Mouse (Mus musculus) forebrain, embryonic 16.5 days (tissue): Measurements from ENCODE around the gene Pwwp2b. TPM values are rescaled to one million over a fixed set of nuclear protein-coding genes. Genes with fewer than 3 reads are reported as not detected.

Experiments
- ATAC-seq: fragments of 200-750 bp; cut with Nextera tagmentation; 2 replicates; pipeline ENCODE4 v1.8.0; 2017; ENCODE audit warnings: mild to moderate bottlenecking, moderate library complexity
- H3K27ac ChIP-seq: fragments of 300-500 bp; sonication (generic); 2 replicates; pipeline ENCODE4 v1.5.1; 2014; ENCODE audit warnings: low read length, control low read depth
- H3K27me3 ChIP-seq: fragments of 300-500 bp; sonication (generic); replicated peaks from 2 replicates; pipeline ENCODE4 v1.6.1; 2014; ENCODE audit warnings: low read length; ENCODE audit not compliant: control insufficient read depth, insufficient read depth
- H3K36me3 ChIP-seq: fragments of 300-500 bp; sonication (generic); 2 replicates; pipeline ENCODE4 v1.6.1; 2014; ENCODE audit not compliant: control insufficient read depth, insufficient read depth
- H3K4me1 ChIP-seq: fragments of 300-500 bp; sonication (generic); replicated peaks from 2 replicates; pipeline ENCODE4 v1.6.1; 2014; ENCODE audit warnings: low read length; ENCODE audit not compliant: control insufficient read depth, insufficient read depth
- H3K4me2 ChIP-seq: fragments of 300-500 bp; sonication (generic); 2 replicates; pipeline ENCODE4 v1.6.1; 2014; ENCODE audit warnings: mild to moderate bottlenecking, low read length, control low read depth
- H3K4me3 ChIP-seq: fragments of 300-500 bp; sonication (generic); replicated peaks from 2 replicates; pipeline ENCODE4 v1.5.1; 2014; ENCODE audit warnings: mild to moderate bottlenecking, low read length, control low read depth
- H3K9ac ChIP-seq: fragments of 300-500 bp; sonication (generic); replicated peaks from 2 replicates; pipeline ENCODE4 v1.6.1; 2014; ENCODE audit warnings: low read depth, low read length, control low read depth
- H3K9me3 ChIP-seq: fragments of 300-500 bp; sonication (generic); 2 replicates; pipeline ENCODE4 v1.6.1; 2016; ENCODE audit warnings: low read length; ENCODE audit not compliant: control insufficient read depth
- WGBS: fragments of 180-500 bp; shearing (Covaris S2); extraction: QIAGEN DNeasy Blood & Tissue Kit; methylation state at CpG from one replicate; pipeline ENCODE4 v1.1.7; 2014; 5-methylcytosine and 5-hydroxymethylcytosine counted together
- polyA plus RNA-seq: library from polyadenylated mRNA; unstranded; fragments of >200 nt; fragmentation: Nextera tagmentation; extraction: Ambion mirVana; gene quantifications from 2 replicates; pipeline ENCODE4 v1.2.1, GENCODE M21; 2015

The Pwwp2b gene
- 5.9 and 7.7 TPM in 2 replicates for polyA plus RNA-seq

DNA sequence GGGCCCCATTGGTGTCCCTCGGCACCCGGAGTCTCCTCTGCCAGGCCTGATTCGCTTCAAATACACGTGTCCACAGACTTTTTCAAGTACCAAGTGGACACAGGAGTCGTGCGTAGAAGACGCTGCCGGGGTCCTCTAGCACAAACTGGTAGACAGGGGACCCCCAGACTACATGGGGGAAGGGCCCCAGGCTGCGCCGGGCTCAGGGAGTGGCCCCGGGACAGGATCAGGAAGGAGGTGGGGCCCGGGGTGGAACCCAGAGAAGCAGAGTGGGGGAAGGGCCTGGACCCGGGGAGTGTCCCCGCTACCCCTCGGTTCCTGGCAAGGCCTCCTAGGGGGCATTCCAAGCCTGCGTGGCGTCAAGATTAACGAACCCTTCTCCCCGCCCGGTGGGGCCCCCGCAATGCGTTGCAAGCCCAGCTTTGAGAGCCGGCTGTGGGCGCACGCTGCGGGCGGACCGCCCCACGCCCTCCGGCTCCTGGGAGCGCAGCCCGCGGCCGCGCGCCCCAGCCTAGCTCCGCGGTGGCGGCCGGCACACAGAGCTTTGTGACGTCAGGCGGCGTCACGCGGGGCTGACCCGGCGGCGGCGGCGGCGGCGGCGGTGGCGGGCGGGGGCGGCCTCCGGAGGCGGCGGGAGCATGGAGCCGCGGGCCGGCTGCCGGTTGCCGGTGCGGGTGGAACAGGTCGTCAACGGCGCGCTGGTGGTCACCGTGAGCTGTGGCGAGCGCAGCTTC lies at the start of gene Pwwp2b:
Gene Pwwp2b, plus strand, starts transcription at position 602 of the 734 bp plus-strand sequence.
- Histone ChIP-seq H3K4me3 (peak within 1 kb of the TSS; percentile 67), H3K36me3 (no peaks in the 10 kb centered on the region), H3K9ac (peak within 1 kb of the TSS; percentile 82), H3K27me3 (0 out of 2 replicates have a peak, but pooled peaks cover 3% of the 10 kb centered on the region), H3K4me1 (peaks cover 25% of the 10 kb centered on the region), H3K9me3 (no peaks in the 10 kb centered on the region), H3K27ac (peak within 1 kb of the TSS; percentile 45; the same call in 1 of the 2 replicates), H3K4me2 (peak within 1 kb of the TSS; percentile 89)
- ATAC-seq: peak; percentile 79
- under 1% methylated on average over 56 of the region's 72 CpGs for WGBS

DNA sequence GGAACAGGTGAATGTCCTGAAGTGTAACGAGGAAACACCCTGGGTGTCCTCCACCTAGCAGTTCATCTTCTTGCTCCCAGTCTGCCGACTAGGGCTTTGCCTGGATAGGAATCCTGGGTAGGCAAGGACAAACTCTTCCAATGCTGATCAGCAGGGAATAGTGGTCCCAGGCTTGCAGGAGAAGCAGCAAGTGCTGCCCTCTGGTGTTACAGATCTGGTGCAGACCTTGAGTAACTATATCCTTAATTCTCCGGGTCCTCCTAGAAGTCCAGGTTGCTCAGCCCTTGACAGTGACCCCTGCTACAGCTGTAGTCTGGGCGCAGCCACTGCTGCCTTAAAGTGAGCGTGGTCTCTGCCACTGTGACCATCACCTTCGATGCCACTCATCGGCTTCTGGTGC lies 48.2 kb upstream of the Pwwp2b start:
- Histone ChIP-seq H3K27ac (no peak overlapping the region), H3K9ac (no peak overlapping the region), H3K9me3 (no peaks in the 10 kb centered on the region), H3K27me3 (peaks cover 7% of the 10 kb centered on the region; the same call in 1 of the 2 replicates), H3K4me1 (no peaks in the 10 kb centered on the region), H3K4me2 (no peak overlapping the region), H3K36me3 (no peaks in the 10 kb centered on the region), H3K4me3 (no peak overlapping the region)
- 32% methylated on average over 7 of the region's 7 CpGs for WGBS
- peak; percentile 65 for ATAC-seq

DNA sequence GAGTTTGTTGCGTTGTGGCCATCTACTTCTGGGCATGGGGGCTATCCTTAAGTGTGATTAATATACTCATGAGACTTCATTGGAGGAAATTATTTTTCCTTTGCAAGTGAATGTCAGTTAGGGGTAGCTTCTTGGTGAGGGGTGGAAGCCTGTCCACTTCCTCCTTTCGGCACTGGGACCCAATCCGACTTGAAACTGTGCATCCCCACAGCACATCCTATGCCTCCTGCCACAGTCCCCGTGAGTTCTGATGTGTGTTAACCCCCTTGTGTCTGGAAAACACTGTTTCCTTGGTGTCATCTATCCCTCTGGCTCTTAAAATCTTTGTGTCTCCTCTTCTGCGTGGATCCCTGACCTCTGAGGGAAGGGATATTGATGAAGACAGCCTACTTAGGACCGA lies 47.1 kb upstream of the Pwwp2b start:
- ATAC-seq: no peak
- Histone ChIP-seq H3K4me3 (no peak overlapping the region), H3K9me3 (no peaks in the 10 kb centered on the region), H3K36me3 (no peaks in the 10 kb centered on the region), H3K27me3 (peaks cover 7% of the 10 kb centered on the region; the same call in 1 of the 2 replicates), H3K27ac (no peak overlapping the region), H3K4me2 (no peak overlapping the region), H3K4me1 (no peaks in the 10 kb centered on the region), H3K9ac (no peak overlapping the region)
- 62% methylated on average over 6 of the region's 6 CpGs for WGBS

DNA sequence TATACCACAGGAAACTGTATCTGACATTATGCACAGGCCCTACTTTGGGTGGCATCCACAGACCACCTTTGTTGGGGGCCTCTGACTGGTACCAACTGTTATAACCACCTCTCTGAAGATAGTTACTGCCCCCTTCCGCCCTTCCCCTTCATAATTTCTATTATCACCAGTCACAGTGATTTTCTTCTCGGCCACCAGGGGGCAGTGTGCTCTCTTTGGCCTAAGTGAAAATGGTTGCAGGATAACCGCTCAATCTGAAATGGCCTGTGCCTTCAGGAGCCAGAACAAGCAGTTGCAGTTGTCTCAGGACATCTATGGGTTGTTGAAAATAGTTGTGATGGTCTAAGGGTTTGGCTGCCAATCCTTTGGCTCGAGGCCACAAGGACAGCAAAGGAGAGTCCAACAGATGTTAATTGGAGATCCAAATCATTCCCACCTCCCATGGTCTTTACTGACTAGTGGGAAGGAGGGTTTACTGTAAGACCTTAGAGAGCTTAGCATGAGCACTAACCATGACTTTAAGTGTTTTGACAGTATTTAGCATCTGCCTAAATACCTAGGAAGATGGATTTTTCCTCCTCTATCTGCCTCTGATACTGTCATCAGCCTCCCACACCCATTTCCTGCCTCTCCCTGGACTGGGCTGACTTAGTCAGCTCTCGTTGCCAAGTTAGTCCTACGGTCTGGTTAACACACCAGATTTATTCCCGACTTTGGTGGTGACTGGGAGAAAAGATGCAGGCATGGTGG lies 40.1 kb upstream of the Pwwp2b start:
- H3K9me3 ChIP-seq: no peaks in the 10 kb centered on the region
- ATAC-seq: no peak
- WGBS: 38% methylated on average over 7 of the region's 7 CpGs
- no peak overlapping the region for H3K9ac ChIP-seq
- H3K27ac ChIP-seq: no peak overlapping the region
- H3K4me2 ChIP-seq: no peak overlapping the region
- no peak overlapping the region for H3K4me3 ChIP-seq
- H3K36me3 ChIP-seq: no peaks in the 10 kb centered on the region
- H3K27me3 ChIP-seq: no peaks in the 10 kb centered on the region
- peaks cover 4% of the 10 kb centered on the region for H3K4me1 ChIP-seq

DNA sequence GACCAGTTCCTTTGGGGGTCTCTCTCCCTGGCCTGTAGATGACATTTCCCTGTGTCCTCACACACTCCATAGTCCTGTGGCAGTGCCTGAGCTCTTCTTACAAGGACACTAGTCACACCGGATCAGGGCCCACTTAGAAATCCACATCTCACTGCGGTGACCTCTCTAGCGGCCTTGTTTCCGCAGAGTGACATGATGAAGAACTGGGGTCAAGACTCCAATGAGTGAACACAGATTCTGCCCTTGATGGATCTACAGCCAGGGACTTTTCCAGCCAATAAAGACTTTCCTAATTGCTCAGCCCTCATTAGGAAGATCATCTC lies 39.5 kb upstream of the Pwwp2b start:
- Histone ChIP-seq H3K27ac (no peak overlapping the region), H3K9me3 (no peaks in the 10 kb centered on the region), H3K4me2 (no peak overlapping the region), H3K36me3 (no peaks in the 10 kb centered on the region), H3K27me3 (no peaks in the 10 kb centered on the region), H3K9ac (no peak overlapping the region), H3K4me1 (peaks cover 7% of the 10 kb centered on the region), H3K4me3 (no peak overlapping the region)
- ATAC-seq: no peak
- 94% methylated on average over 4 of the region's 4 CpGs for WGBS

DNA sequence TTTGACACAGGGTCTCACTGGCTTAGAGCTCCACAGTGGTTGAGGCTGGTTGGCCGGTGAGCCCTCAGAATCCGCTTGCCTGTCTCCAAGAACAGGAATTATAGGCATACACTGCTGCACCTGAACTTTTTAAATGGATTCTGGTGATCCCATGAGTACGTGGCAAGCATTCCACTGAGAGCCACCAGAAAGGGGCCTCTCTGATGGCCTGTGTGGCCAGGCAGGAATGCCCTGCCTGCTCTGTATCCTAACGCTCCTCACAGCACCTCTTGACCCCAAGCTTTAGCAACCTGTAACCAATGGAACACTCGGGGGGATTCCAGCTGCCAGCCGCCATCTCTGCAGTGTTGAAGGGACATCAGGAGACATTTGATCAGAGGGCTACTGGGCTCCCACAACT lies 36.5 kb upstream of the Pwwp2b start:
- Histone ChIP-seq H3K36me3 (no peaks in the 10 kb centered on the region), H3K4me3 (no peak overlapping the region), H3K27me3 (no peaks in the 10 kb centered on the region), H3K4me2 (no peak overlapping the region), H3K4me1 (peaks cover 9% of the 10 kb centered on the region), H3K9me3 (no peaks in the 10 kb centered on the region), H3K27ac (no peak overlapping the region), H3K9ac (no peak overlapping the region)
- no peak for ATAC-seq
- 88% methylated on average over 6 of the region's 6 CpGs for WGBS

DNA sequence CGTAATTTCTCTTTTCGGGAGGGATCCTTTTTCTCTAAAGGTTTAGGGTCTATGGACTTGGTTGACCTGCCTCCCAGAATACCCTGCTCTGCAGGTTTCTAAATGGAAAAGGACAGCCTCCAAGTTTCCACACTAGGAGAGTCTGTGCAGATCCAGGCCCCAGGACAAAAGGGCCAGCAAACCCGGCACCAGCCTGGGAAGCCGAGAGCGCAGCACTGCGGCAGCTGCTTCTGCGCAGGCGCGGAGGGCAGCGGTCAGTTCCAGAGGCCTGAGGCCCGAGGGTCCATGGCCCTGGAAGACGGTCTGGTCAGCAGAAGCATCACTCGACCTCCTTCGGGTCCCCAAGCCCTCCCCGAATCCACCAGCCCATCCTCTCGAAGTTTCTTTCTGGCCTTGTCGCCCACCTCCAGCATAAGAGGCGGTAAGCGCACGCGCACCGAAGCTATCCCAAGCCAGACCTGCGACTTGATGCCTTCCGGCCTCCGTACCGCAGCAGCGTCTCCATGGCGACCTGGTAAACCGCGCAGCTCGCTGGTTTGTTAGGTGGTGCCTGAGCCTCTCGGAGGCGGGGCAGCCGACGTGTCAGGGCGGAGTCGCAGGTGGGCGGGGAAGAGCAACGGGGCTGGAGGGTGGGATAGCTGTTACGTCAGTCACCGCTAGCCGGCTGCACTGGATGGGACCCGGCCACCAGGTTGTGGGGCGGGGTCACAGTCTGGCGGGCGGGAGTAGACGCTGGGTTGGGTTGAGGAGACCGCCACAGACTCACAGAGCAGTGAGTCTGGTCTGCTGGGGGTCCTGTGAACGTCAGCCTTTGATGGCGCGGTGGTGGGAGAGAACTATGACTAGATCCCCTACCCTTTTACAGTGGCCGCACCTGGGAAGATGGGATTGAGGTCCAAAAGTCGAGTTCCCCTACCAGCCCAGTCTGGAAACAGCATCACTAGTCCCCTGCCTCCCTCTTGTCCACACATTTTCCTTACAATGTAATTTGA lies 35.2 kb upstream of the Pwwp2b start, which contains the start of the genes Lrrc27 and Stk32c:
Gene Lrrc27, plus strand, starts transcription at position 235 of the 992 bp plus-strand sequence.
Gene Stk32c, minus strand, starts transcription at position 554 of the 992 bp plus-strand sequence.
- H3K9me3 ChIP-seq: no peaks in the 10 kb centered on the region
- ATAC-seq: peak; percentile 98
- H3K9ac ChIP-seq: peak within 1 kb of the TSS; percentile 72
- H3K27me3 ChIP-seq: no peaks in the 10 kb centered on the region
- H3K4me1 ChIP-seq: peaks cover 9% of the 10 kb centered on the region
- H3K4me3 ChIP-seq: peak within 1 kb of the TSS; percentile 55
- WGBS: 2% methylated on average over 52 of the region's 53 CpGs
- peak within 1 kb of the TSS; percentile 77 for H3K27ac ChIP-seq
- peak within 1 kb of the TSS; percentile 56 for H3K4me2 ChIP-seq
- no peaks in the 10 kb centered on the region for H3K36me3 ChIP-seq

DNA sequence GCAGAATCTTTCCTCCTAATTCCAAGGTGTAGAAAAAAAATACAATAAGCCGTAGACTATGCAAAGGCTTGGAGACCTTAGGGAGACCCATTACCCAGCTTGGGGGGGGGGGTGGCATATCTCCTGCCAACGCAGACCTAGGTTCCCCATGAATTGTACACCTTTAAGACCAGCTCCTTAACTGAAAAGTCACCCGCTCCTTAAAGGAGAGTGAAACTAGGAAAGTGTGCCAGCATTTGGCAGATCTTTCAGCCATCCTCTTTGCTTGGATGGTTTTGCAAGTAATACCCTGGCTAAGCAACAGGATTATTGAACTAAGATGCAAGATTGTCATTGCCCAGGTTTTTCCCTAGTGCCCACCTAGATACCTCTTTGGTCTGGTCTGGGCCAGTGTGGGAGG lies 34.5 kb upstream of the Pwwp2b start:
- H3K9me3 ChIP-seq: no peaks in the 10 kb centered on the region
- ATAC-seq: 0 out of 2 replicates have a peak, but pooled peaks have one; percentile 0

More for the DNA sequence above, 34.5 kb upstream of the Pwwp2b start:
- Histone ChIP-seq H3K4me2 (peak overlapping the region; percentile 56), H3K27ac (peak overlapping the region; percentile 58; the same call in 1 of the 2 replicates), H3K4me3 (peak overlapping the region; percentile 55), H3K9ac (peak overlapping the region; percentile 72), H3K27me3 (no peaks in the 10 kb centered on the region), H3K4me1 (peaks cover 9% of the 10 kb centered on the region), H3K36me3 (no peaks in the 10 kb centered on the region)
- WGBS: 60% methylated on average over 3 of the region's 3 CpGs
